Mouse (Mus musculus) urinary bladder, adult 2 months (tissue): ENCODE data around the gene Gm32742. TPM values are rescaled to one million over a fixed set of nuclear protein-coding genes. Genes with fewer than 3 reads are reported as not detected.
"Not testable (repeated sequence)": the region's sequence is repeated elsewhere in the genome, so short reads cannot be mapped to it uniquely, and the experiment has no call there.

Source experiments
- DNase-seq: peaks from one replicate; pipeline ENCODE4 v3.0.0; 2022; ENCODE audit warnings: low spot score
- polyA plus RNA-seq: library from polyadenylated mRNA; depleted of rRNA; stranded (reverse); fragments of >200 nt; gene quantifications from 2 replicates; pipeline ENCODE4 v1.2.3, GENCODE M21; 2012

Gm32742 gene
- polyA plus RNA-seq, 1 experiment: 0.01 TPM

DNA sequence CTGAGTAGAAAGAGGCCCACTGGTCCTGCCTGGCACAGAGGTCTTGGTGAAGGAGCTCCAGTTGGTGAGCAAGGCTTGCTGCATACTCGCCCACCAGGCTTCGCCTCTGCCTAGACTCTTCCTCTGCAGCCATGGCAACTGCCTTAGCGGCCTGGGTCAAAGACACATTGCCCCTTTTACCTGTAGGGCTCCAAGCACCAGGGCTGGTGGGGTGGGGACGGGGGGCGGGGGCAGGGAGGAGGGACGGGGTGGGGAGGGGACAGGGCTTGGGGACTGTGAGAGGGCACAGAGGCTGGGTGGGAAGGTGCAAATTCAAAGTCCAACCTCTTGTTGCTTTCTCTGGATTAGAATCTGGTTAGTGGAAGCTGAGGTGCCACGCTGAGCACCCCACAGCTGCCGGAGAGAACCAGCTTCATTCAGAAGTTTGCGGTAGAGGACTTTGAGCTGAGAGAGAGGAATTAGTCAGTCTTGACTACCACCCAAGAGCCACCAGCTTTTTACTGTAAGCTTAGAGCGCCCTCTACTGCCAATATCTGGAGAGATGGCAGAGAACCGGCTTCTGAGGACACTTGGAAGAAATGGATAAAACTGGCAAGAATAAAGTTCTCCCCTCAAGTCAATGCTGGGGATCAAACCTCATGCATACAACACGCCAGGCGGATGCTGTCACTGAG is 13.1 kb downstream of the Gm32742 start:
- no peak for DNase-seq

DNA sequence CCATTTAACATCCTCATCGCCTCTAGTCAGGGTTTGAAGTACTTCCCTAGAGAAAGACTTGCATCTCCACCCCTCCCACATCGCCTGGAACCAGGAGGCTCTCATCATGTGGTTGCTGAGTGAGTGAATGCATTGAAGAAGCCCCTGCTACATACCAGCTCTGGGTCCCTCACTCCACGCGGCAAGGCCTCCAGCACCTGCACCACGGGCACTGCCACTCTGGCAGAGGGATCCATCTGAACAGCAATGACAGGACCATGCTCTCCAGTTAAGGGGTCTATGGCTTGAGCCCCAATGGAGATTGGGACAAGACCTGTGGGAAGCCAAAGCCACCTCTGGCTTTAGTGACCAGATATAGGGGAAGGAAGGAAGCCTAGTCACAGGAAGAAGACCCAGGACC is 18.0 kb downstream of the Gm32742 start:
- DNase-seq: no peak

DNA sequence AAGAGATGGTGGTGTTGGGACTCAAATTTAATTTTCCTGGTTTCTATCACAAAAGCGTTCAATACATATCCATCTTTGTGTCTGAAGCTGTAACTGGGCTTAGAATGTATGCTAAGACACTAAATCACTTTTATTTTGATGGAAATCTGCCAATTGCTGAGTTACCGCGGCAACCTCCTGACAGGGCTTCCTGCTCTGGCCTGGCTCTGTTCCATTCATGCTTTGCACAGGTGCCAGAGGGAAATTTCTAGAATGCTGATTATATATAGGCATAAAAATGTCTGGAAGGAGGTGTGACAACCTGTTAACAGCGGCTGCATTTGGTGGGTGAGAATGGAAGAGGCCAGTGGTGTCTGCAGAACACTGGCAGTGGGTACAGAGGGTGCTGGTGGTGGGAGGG is 18.8 kb downstream of the Gm32742 start:
- DNase-seq: no peak

DNA sequence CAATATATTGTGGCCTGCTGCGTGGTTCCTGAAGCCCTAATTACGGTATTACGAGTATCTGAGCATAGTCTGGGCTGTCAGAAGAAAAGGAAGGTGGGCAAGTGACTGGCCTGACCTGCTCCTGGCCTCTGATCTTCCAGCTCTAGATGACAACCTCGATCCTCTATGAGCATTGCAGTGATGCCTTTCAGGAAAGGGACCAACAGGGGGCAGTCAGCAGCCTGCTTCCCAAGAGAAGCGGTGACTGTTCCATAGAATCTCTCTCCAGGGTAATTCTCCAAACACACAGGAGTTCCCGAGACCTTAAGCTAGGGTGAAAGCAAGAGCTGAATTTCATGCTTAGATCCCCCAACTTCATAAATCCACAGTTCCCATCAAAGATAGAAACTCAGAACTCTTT is 21.1 kb downstream of the Gm32742 start:
- no peak for DNase-seq

DNA sequence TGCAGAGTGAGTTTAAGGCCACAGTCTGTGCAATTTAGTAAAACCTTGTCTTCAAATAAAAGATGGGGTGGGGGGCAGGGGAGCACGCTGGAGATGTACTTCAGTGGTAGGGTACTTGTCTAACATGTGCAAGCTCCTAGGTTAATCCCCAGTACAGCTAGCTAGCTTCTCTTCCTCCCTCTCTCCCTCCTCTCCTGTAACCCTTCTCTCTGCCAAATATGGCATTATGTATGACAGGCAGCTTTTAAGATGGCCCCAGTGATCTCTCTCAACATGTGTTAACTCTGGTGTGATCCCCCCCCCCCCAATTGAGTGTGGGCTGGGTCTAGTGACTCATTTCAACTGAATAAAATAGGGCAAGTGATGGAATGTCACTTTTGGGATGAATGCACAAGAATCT is 21.9 kb downstream of the Gm32742 start:
- no peak for DNase-seq

DNA sequence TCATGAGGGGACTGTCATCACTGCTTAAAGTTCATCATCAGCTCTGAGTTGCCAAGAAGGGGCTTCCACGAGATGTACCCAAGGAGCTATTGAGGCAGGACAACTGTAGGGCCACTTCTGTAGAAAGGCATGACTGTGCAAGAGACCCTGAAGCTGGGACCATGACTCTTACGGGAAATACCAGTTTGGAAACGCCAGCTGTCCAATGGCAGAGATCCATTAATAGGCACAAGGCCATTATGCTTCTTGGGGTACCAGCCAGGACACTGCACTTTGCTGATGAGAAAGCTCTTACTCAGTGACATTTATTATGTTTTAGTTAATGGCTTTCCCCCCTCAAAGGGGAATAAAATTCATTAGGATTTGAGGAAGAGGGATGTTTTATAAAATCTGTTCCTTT is 24.6 kb downstream of the Gm32742 start:
- no peak for DNase-seq

DNA sequence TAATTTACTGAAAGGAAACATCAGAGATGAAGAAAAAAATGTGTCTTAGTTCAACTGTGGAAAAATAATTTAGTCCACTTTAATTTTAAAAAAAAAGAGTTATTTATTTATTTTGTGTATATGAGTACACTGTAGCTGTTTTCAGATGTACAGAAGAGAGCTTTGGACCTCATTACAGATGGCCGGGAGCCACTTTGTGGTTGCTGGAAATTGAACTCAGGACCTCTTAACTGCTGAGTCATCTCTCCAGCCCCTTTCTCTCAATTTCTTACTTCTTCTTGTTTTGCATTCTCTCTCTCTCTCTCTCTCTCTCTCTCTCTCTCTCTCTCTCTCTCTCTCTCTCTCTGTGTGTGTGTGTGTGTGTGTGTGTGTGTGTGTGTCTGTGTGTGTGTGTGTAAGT is 25.9 kb downstream of the Gm32742 start:
- not testable (repeated sequence) for DNase-seq

DNA sequence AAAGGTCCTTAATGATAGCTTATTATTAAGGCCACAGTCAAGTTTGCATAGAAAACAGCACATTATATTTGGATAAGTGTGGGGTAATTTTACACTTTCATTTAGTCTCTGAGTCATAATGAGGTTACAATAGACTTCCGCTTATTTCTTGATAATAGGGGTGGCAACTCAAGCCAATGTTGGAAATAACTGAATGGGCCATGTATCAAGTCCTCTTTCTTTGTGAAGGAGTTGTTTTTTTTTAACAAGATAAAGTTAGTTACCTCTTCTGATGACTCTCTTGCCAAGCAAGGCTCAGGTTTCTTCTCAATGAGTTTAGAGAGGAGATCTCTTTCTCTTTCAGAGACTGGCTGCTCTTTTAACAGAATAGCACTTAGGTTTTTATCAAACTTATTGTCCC is 27.0 kb downstream of the Gm32742 start:
- DNase-seq: no peak

DNA sequence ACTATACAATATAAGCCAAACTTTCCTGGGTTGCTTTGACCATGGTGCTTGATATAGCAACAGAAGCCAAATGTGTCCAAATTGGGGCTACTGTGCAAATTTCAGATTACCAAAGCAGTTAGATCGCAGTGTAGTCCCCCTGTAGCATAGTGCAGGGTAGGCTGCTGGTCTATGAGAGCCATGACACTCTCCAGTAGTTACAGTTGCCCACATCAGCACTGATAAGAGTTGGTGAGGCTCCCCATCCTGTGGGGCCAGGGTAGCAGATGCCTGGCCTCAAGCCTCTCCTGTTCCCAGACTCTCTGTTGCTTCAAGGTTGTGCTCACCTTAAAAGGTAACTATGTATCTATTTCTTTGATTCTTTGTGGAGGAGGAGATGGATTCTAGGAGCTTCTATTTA is 27.5 kb downstream of the Gm32742 start:
- no peak for DNase-seq

DNA sequence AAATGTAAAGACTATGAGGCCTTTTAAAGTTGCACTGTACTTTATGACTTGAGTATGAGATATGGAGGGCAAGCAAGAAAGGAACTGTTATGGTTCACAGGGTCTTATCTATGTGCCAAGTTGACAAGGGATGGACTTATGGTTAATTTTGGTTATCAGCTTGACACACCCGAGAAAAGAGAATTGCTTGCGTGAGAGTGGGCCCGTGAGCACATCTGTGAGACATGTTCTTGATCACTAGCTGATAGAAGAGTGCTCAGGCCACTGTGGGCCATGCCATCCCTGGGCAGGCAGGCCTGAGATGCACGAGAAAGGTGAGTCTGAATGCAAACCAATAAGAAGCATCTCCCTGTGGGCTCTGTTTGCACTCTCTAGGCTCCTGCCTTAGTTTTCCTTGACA is 27.9 kb downstream of the Gm32742 start:
- DNase-seq: no peak

DNA sequence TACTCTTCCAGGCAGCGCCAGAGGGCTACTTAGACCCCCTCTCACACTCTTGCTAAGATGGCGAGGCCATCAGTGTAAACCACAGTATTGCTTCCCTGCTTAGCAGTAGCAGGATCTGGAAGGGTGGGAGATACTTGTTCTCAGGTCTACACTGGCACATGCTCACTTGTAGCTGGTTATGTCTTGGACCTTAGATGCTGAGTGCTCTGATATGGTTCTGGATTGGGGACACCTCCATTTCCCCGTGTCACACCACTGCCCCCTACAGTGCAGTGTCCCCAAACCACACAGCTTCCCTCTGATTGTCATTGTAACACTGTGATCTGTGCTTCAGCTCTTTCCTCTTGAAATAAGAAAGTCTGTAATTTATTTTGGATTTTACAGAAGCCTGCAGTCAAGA is 28.3 kb downstream of the Gm32742 start:
- no peak for DNase-seq

DNA sequence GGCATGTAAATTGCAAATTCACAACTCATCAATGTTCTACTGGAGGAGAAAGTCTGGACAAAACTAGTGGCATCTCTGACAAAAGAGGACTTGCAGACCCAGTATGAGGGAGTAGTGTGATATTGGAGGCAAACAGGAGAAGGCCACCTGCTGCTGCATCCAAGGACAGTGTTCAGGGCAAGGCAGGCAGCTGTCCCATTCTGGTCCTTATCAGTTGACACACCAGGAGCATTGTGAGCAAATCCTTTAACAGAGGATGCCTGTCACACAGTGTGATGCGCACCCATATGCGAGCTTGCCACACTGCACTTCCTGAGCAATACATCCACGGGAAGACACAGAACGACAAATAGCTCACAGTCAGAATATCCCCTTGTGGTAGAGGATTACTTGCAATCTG is 50.5 kb downstream of the Gm32742 start:
- DNase-seq: no peak

DNA sequence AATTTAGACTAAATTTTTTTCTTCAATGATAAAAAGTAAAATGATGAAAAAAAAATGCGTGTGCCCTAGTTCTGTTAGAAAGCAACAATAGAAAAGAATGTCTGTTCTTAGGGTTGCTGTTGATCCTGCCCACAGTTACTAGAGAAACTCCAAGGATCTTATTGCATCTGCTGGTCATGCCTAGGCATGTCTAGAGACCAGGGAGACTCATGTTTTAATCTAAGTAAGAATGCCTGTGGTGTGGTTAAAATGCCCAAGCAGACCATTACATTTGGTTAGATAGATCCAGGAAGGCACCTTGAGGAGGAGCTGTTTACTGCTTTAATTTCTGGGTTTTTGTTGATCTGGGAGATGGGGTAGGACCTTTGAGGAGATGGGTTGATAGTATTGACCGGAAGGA is 59.6 kb downstream of the Gm32742 start:
- DNase-seq: no peak

DNA sequence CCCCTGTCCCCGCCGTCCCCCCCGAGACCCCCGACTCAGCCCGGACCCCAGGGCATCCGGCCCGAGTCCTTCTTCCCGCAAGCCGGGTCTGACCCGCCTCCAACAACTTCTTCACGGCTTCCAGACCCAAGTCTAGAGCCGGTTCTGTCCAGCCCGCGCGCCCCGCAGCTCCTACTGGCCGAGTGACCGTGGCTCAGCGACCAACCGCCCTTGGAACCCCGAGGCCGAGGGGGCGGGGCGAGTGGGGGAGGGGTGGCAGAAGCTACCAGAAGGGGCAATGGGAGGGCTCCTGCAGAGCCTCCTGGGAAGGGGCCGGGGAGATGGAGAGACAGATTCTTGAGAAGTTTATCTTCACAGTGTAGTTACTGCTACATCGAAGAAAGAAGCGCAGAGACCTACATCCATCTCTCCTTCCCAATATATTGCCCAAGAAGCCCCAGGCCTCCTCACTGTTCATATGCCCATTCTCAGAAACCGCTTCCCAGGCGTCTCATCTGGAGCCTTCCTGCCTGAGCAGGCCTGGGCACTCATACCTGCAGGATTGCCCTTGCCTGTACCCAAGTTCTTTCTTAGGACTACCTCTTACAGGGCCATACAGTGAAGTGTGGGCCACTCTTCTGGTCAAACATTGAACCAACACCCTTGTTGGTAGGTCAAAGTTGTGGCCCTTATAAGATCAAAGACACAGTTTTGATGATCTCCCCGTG is 61.4 kb downstream of the Gm32742 start:
- DNase-seq: peak; percentile 26

DNA sequence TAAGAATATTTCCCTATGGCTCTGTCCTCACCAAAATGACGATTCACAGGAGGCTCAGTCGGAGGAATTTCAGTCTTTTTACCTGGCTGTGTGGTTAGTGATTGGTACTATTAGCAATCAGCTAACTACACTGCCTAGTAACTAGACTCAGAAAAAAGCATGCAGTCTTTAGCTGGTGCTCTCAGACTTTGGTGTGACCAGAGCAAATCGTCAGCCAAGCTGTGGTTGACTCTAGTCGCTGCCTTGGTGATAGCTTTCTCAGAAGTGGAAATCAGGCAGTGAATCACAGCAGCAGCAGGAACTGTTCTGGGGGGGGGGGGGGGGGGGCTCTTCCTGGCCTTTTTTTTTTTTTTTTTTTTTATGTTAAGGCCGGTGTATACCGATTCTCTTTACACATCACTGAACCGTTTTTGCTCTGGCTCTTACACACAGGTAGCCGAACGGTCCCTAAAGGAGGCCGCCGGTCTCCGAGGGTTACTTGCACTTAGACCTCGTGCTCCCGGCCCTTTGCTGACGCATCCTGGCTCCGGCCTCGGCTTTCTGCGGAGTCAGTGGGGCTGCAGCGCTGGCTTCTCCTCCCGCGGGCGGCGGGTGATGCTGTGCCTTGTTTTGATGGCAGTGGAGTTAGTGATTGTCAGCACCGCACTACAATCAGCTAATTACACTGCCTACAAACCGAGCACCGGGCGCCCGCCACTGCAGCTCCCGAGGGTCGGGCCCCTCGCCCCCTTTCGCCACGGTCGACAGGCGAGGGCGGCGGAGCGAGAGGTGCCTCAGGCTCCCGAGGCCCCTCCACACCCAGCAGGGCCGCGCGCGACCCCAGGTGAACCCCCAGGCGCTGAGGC is 62.1 kb downstream of the Gm32742 start:
- peak; percentile 31 for DNase-seq

DNA sequence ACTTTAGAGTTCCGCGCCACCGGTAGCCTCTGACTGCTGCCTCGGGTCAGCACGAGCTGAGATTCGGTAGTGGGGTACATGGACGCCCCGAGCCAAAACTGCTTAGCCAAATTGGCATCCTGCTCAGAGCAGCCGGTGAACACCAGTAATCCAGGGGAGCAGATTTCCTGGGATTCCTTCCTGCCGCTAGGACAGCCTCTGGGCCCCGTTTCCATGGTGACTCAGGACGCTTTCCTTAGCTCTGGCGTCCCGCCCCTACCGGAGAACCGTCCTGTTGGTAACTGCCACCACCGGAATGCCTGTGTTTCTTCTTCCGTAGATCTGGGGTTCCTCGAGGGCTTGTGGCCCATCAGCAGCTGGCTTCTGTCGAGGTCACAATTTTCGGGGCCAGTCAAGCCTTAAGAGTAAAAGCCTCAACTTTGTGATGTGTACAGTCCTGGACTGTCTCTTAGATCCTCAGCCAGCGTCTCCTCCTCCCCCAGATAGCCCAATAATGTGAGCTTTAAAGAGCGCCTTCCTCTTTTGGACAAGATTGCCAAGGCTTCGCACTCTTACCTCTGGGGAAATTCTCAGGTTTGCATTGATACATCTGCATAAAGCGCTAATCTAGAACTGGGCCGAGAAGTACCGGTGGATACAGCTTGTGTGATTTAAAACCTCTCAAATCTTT is 63.4 kb downstream of the Gm32742 start, which contains the start of gene 4833427G06Rik:
4833427G06Rik (minus strand) TSS at position 323 of the 670 bp plus-strand sequence.
- no peak for DNase-seq

DNA sequence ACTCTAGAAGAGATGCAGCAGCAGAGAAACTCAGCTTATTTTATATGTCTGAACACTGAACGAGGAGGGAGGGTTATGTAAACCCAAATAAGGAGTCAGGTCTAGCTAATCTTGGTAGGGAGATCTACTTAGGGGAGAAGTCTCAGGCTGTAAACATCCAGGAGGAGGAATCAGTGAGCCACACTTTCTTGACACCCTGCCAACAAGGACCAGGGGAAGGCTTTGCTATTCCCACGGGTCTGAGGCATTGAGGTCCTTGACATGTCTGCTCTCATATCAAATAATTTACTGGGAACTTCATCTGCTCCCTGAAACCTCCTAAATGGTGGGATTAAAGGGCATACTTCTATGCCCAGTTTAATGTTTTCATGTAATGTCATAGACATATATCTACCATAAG is 69.0 kb downstream of the Gm32742 start:
- no peak for DNase-seq

DNA sequence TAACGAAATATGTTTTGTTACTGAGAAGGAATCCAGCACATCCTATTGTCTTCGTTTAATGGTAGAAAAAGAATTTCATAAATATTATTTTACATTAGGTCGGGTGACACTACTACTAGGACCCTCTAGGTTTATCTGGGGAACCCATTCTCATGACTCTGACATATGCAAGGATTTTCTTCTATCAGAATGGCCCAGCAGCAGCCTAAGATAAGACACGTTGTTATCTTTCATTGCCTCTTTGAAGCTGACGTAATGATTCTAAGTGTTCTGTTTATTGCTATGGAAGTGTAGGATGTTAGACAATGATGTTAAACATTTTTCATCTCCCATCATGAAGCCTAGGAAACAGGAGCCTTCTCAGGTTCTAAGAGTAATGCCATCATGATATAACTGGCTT is 71.6 kb downstream of the Gm32742 start:
- no peak for DNase-seq

DNA sequence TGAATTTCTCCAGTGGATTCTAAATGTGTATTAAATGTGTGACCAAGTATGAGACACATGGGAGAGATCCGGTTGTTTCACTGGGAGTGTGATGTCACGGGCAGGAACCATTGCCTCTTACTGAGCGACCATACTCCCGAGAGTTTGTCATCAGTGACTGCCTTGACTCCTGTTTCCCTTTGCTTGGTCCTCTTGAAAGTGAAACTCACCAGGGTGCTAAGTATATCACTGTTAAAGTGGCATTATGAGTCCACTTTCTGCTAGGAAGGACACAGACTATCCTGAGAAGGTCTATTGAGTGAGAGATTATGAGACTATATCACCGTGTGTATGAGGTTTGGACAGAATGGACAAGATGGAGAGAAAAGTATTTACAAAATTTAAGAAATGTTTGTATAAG is 83.7 kb downstream of the Gm32742 start:
- no peak for DNase-seq
